Mouse (Mus musculus) hematopoietic stem cell, adult 5-6 weeks (primary cell): Measurements from ENCODE around the gene Ntm. TPM values are rescaled to one million over a fixed set of nuclear protein-coding genes. Genes with fewer than 3 reads are reported as not detected.
A peak's percentile ranks its signal among the peaks of the same experiment; 100 is the strongest.

Source experiments
- ATAC-seq, 2 experiments: fragments of 125-278 bp in 1 of 2; replicated peaks in 1 of 2; 2 replicates each; pipeline ENCODE4 v1.8.0; 2016 to 2017; ENCODE audit warnings: inconsistent platforms in 2 of 2, mild to moderate bottlenecking in 2 of 2, moderate number of reproducible peaks in 2 of 2, low read depth in 1 of 2, moderate TSS enrichment in 1 of 2; ENCODE audit not compliant: low FRiP score in 2 of 2, poor library complexity in 2 of 2, severe bottlenecking in 2 of 2, insufficient read depth in 1 of 2, low TSS enrichment in 1 of 2
- total RNA-seq: library from RNA; stranded (forward); fragments of 172-1452, 232-1000 nt; gene quantifications from 2 replicates; pipeline ENCODE4 v1.2.3, GENCODE M21; 2017

The Ntm gene
- total RNA-seq, 1 experiment from 2014 or later: not detected

GRCm38 (mm10) chr9:29657761-29658465 is 305.0 kb downstream of the Ntm start:
- ATAC-seq: no peak

- peak; percentile 40 to 58; a peak in 3 of 4 replicates for ATAC-seq
Measured at GRCm38 (mm10) chr9:29654885-29655284, 308.1 kb downstream of the Ntm start.

GRCm38 (mm10) chr9:29653678-29654235 is 309.2 kb downstream of the Ntm start:
- ATAC-seq: no peak

GRCm38 (mm10) chr9:29652854-29653253 is 310.1 kb downstream of the Ntm start:
- no peak for ATAC-seq

- no peak for ATAC-seq
Measured at GRCm38 (mm10) chr9:29651856-29652255, 311.1 kb downstream of the Ntm start.

- ATAC-seq: no peak
Measured at GRCm38 (mm10) chr9:29651226-29651625, 311.7 kb downstream of the Ntm start.

- peak; percentile 60 to 62; a peak in 3 of 4 replicates for ATAC-seq
Measured at GRCm38 (mm10) chr9:29650679-29651078, 312.3 kb downstream of the Ntm start.

GRCm38 (mm10) chr9:29650266-29650665 is 312.7 kb downstream of the Ntm start:
- ATAC-seq: no peak

GRCm38 (mm10) chr9:29648256-29648655 is 314.7 kb downstream of the Ntm start:
- ATAC-seq: no peak

- ATAC-seq: peak; percentile 59 to 75
Measured at GRCm38 (mm10) chr9:29647764-29648163, 315.2 kb downstream of the Ntm start.

GRCm38 (mm10) chr9:29645796-29646400 is 317.0 kb downstream of the Ntm start:
- no peak for ATAC-seq

GRCm38 (mm10) chr9:29642997-29643657 is 319.8 kb downstream of the Ntm start:
- ATAC-seq: peak; percentile 70 to 74

- ATAC-seq: no peak
Measured at GRCm38 (mm10) chr9:29637335-29637734, 325.6 kb downstream of the Ntm start.

- no peak for ATAC-seq
Measured at GRCm38 (mm10) chr9:29617181-29617580, 345.8 kb downstream of the Ntm start.

GRCm38 (mm10) chr9:29612020-29612612 is 350.8 kb downstream of the Ntm start:
- ATAC-seq: no peak

GRCm38 (mm10) chr9:29610867-29611266 is 352.1 kb downstream of the Ntm start:
- ATAC-seq: no peak

- no peak for ATAC-seq
Measured at GRCm38 (mm10) chr9:29597665-29598064, 365.3 kb downstream of the Ntm start.

GRCm38 (mm10) chr9:29595321-29595720 is 367.6 kb downstream of the Ntm start:
- no peak for ATAC-seq
